8 mouse cellular contexts compared by ENCODE assay signal in the genomic region with DNA sequence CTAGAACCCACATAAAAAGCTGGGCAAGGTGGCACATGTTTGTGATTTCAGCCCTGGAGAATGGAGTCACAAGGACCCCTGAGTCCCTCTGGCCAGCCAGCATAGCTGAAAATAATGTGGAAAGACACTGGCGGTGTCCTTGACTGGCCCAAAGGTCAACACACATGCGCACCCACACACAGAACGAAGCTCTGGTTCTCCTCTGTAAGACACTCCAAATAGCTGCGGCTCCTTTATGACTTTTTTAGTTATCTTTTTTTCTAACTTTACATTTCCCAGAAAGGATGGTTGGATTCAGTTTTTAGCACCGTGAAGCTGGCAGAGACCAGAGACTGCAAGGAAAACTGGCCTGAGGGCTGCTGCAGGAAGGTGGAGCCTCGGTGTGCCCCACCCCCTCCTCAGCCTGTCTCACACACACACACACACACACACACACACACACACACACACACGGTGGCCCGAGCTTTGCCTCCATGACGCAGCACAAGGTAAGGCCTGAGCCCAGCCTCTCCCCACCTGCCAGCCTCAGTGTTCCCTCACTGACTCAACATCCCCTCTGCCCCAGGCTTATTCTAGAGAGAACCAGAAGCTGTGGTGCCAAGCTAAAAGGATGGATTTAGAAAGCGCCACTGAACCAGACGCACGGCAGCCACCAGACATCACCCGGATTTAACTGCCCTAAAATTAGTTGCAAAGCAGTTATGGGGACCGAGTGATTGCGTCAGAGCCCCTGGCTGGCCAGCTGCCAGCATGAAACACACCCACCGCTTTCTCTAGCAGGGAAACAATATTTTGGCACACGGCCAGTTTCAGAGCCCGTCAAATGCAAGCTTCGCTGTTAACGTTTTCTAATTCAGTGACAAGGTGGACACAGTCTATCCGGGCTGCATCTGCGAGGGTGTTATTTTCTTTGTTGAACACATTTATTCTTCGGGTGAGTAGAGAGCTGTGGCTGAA. TPM values are rescaled to one million over a fixed set of nuclear protein-coding genes. Genes with fewer than 3 reads are reported as not detected.
A peak's percentile ranks its signal among the peaks of the same experiment; 100 is the strongest.
DNase-seq lines count a peak whose midpoint lies in the region; ATAC-seq and TF ChIP-seq lines count a peak whose summit lies in the region.

No protein-coding gene starts in this region.

- H3K4me2 ChIP-seq in forebrain, embryonic 14.5 days (ENCODE audit: low read length), result peak overlapping the region; percentile 46
- no peak overlapping the region for H3K4me2 ChIP-seq in liver, embryonic 14.5 days (ENCODE audit: low read depth)
- peak overlapping the region; percentile 37 for H3K4me2 ChIP-seq in stomach, embryonic 14.5 days (replicated peaks; ENCODE audit: low read depth, low read length)

- no peaks in the 10 kb centered on the region for H3K9me3 ChIP-seq in forebrain, embryonic 14.5 days (replicated peaks; ENCODE audit: control insufficient read depth, low read length)
- no peaks in the 10 kb centered on the region for H3K9me3 ChIP-seq in liver, embryonic 14.5 days (ENCODE audit: control insufficient read depth, low read length)
- H3K9me3 ChIP-seq in stomach, embryonic 14.5 days (ENCODE audit: control insufficient read depth, low read depth, low read length), result no peaks in the 10 kb centered on the region

- peaks cover 60% of the 10 kb centered on the region for H3K4me1 ChIP-seq in forebrain, embryonic 14.5 days (ENCODE audit: control insufficient read depth, insufficient read depth, low read length)
- H3K4me1 ChIP-seq in liver, embryonic 14.5 days (replicated peaks; ENCODE audit: control insufficient read depth in 2 of 2, insufficient read depth in 2 of 2, low read length in 1 of 2), result peaks cover 0 to 13% of the 10 kb centered on the region in 2 experiments; a peak in 2 of 4 replicates
- peaks cover 45% of the 10 kb centered on the region for H3K4me1 ChIP-seq in stomach, embryonic 14.5 days (ENCODE audit: control insufficient read depth, insufficient read depth, low read length)

- peak; percentile 98 for DNase-seq in A20 (ENCODE audit: low read depth, low spot score)
- DNase-seq in adrenal gland, postnatal 4 days (ENCODE audit: low spot score in 2 of 2), result peak; percentile 72
- DNase-seq in forebrain, embryonic 14.5 days (ENCODE audit: low spot score), result peak; percentile 99
- DNase-seq in heart, postnatal 10 days, result peak; percentile 89 to 90
- peak; percentile 84 to 90 for DNase-seq in kidney, postnatal 4 days
- DNase-seq in liver, embryonic 14.5 days (ENCODE audit: low read depth in 3 of 3, low spot score in 3 of 3), result peak; percentile 41 to 49 (median 46)
- peak; percentile 86 to 92 for DNase-seq in natural killer cell, adult 2 months (ENCODE audit: low spot score in 2 of 2)

- 0 out of 2 replicates have a peak overlapping the region, but pooled peaks have one; percentile 1 for H3K4me3 ChIP-seq in forebrain, embryonic 14.5 days (ENCODE audit: low read depth, low read length)
- no peak overlapping the region for H3K4me3 ChIP-seq in liver, embryonic 14.5 days (ENCODE audit: insufficient read depth in 1 of 2, low read depth in 2 of 2, low read length in 2 of 2)
- no peak overlapping the region for H3K4me3 ChIP-seq in stomach, embryonic 14.5 days (ENCODE audit: low read depth, low read length)

- no peak for TF ChIP-seq EP300 in liver, embryonic 14.5 days (IDR thresholded peaks at IDR 0.05; ENCODE audit: low read depth)

- no peaks in the 10 kb centered on the region for H3K27me3 ChIP-seq in forebrain, embryonic 14.5 days (replicated peaks; ENCODE audit: control insufficient read depth, insufficient read depth, low read length)
- H3K27me3 ChIP-seq in liver, embryonic 14.5 days (ENCODE audit: control insufficient read depth, insufficient read depth, low read length), result no peaks in the 10 kb centered on the region
- no peaks in the 10 kb centered on the region for H3K27me3 ChIP-seq in stomach, embryonic 14.5 days (ENCODE audit: control insufficient read depth, insufficient read depth, low read length)

- H3K36me3 ChIP-seq in forebrain, embryonic 14.5 days (ENCODE audit: control insufficient read depth, insufficient read depth, low read length), result no peaks in the 10 kb centered on the region
- H3K36me3 ChIP-seq in liver, embryonic 14.5 days (replicated peaks; ENCODE audit: control insufficient read depth, insufficient read depth, low read depth), result no peaks in the 10 kb centered on the region
- H3K36me3 ChIP-seq in stomach, embryonic 14.5 days (ENCODE audit: control insufficient read depth, insufficient read depth, low read length), result no peaks in the 10 kb centered on the region

- WGBS in forebrain, embryonic 14.5 days, result 15% methylated on average over 23 of the region's 23 CpGs
- 22% methylated on average over 23 of the region's 23 CpGs for WGBS in liver, embryonic 14.5 days (ENCODE audit: insufficient replicate concordance)
- WGBS in stomach, embryonic 14.5 days, result 18% methylated on average over 23 of the region's 23 CpGs

- intact Hi-C loops in heart, postnatal 10 days (cut with DNase I), result loop anchor here (5.0 kb wide), 1 partner anchor 36 kb away; no protein-coding TSS in a partner anchor

- ATAC-seq in forebrain, embryonic 14.5 days, result peak; percentile 92
- peak; percentile 16; the same call in 1 of the 2 replicates for ATAC-seq in liver, embryonic 14.5 days (ENCODE audit: insufficient read depth)
- peak; percentile 64 for ATAC-seq in stomach, embryonic 14.5 days (ENCODE audit: insufficient number of reproducible peaks, insufficient read depth, low FRiP score, low read depth)

- H3K9ac ChIP-seq in forebrain, embryonic 14.5 days (ENCODE audit: low read length), result peak overlapping the region; percentile 51
- H3K9ac ChIP-seq in liver, embryonic 14.5 days (replicated peaks), result no peak overlapping the region
- H3K9ac ChIP-seq in stomach, embryonic 14.5 days (replicated peaks; ENCODE audit: low read depth, low read length), result no peak overlapping the region

- no peak for TF ChIP-seq CTCF in liver, embryonic 14.5 days (IDR thresholded peaks at IDR 0.05; ENCODE audit: low read depth)

- H3K27ac ChIP-seq in forebrain, embryonic 14.5 days (ENCODE audit: low read depth, low read length), result peak overlapping the region; percentile 97
- H3K27ac ChIP-seq in liver, embryonic 14.5 days, result no peak overlapping the region
- H3K27ac ChIP-seq in stomach, embryonic 14.5 days (ENCODE audit: low read length), result peak overlapping the region; percentile 61; the same call in 1 of the 2 replicates

RNA-seq across cellular contexts. Expression of gene Sipa1l2, which starts 11.2 kb away (rescaled TPM):
- total RNA-seq in adrenal gland, postnatal 4 days (2021), result 10 to 100 TPM; 47.6 to 52.7 TPM
- 15.5 and 19.9 TPM in 2 replicates for polyA plus RNA-seq in forebrain, embryonic 14.5 days (2014; fragmentation: Nextera tagmentation; extraction: Ambion mirVana)
- total RNA-seq in heart, postnatal 10 days (2021), result 10 to 100 TPM; 52.7 to 67.3 TPM
- polyA plus RNA-seq in liver, embryonic 14.5 days (2012; rRNA removed), result 0.64 and 0.69 TPM in 2 replicates
- 0.39 and 0.47 TPM in 2 replicates for polyA plus RNA-seq in liver, embryonic 14.5 days (2014; fragmentation: Nextera tagmentation; extraction: Ambion mirVana)
- polyA plus RNA-seq in stomach, embryonic 14.5 days (2014; fragmentation: Nextera tagmentation; extraction: Ambion mirVana), result 6.6 and 7.0 TPM in 2 replicates

Comparison
In these comparisons a context has a peak if more than half of its experiments do, and no peak if none do; other contexts are left out.
1. DNase-seq: peak in every context shown above with its lines; median percentile 99 in forebrain, embryonic 14.5 days; 98 in A20; 90 in heart, postnatal 10 days; 89 in natural killer cell, adult 2 months; 87 in kidney, postnatal 4 days; 72 in adrenal gland, postnatal 4 days; 46 in liver, embryonic 14.5 days.
2. ATAC-seq: peak in every context shown above with its lines; median percentile 92 in forebrain, embryonic 14.5 days; 64 in stomach, embryonic 14.5 days; 16 in liver, embryonic 14.5 days.